Mouse (Mus musculus) spleen, postnatal 4 days (tissue): ENCODE results near the gene Bcl2l10.
"Not testable (repeated sequence)": the region's sequence is repeated elsewhere in the genome, so short reads cannot be mapped to it uniquely, and the experiment has no call there.

Source experiments
- DNase-seq, 2 experiments: peaks; one replicate each; pipeline ENCODE4 v3.0.0; 2022; ENCODE audit warnings: low spot score in 2 of 2

The Bcl2l10 gene

GRCm38 (mm10) chr9:75342433-75342832, 5.1 kb upstream of the Bcl2l10 start:
- DNase-seq, result no peak

GRCm38 (mm10) chr9:75348066-75348465, 508 bp downstream of the Bcl2l10 start:
- no peak for DNase-seq

- no peak for DNase-seq
Observed at GRCm38 (mm10) chr9:75348641-75349040, 1.1 kb downstream of the Bcl2l10 start.

GRCm38 (mm10) chr9:75353094-75353493, 5.5 kb downstream of the Bcl2l10 start:
- DNase-seq, result no peak

GRCm38 (mm10) chr9:75355783-75356182, 8.2 kb downstream of the Bcl2l10 start:
- no peak for DNase-seq

- no peak for DNase-seq
Observed at GRCm38 (mm10) chr9:75357087-75357654, 9.6 kb downstream of the Bcl2l10 start.

GRCm38 (mm10) chr9:75361699-75362098, 14.1 kb downstream of the Bcl2l10 start:
- peak; percentile 70 to 93 for DNase-seq

- no peak for DNase-seq
Observed at GRCm38 (mm10) chr9:75362201-75362600, 14.6 kb downstream of the Bcl2l10 start.

GRCm38 (mm10) chr9:75363001-75363400, 15.4 kb downstream of the Bcl2l10 start:
- DNase-seq, result no peak

- not testable (repeated sequence) for DNase-seq
Observed at GRCm38 (mm10) chr9:75363702-75364101, 16.1 kb downstream of the Bcl2l10 start.

- no peak for DNase-seq
Observed at GRCm38 (mm10) chr9:75365195-75365594, 17.6 kb downstream of the Bcl2l10 start.

GRCm38 (mm10) chr9:75366191-75366590, 18.6 kb downstream of the Bcl2l10 start:
- no peak for DNase-seq

- DNase-seq, result no peak
Observed at GRCm38 (mm10) chr9:75368779-75369178, 21.2 kb downstream of the Bcl2l10 start.

- DNase-seq, result no peak
Observed at GRCm38 (mm10) chr9:75375606-75376005, 28.0 kb downstream of the Bcl2l10 start.

GRCm38 (mm10) chr9:75376428-75376827, 28.9 kb downstream of the Bcl2l10 start:
- DNase-seq, result no peak

GRCm38 (mm10) chr9:75378774-75379173, 31.2 kb downstream of the Bcl2l10 start:
- DNase-seq, result no peak

GRCm38 (mm10) chr9:75382825-75383224, 35.3 kb downstream of the Bcl2l10 start:
- no peak for DNase-seq

GRCm38 (mm10) chr9:75383785-75384184, 36.2 kb downstream of the Bcl2l10 start:
- no peak for DNase-seq

- DNase-seq, result no peak
Observed at GRCm38 (mm10) chr9:75384337-75384962, 36.9 kb downstream of the Bcl2l10 start.

- no peak for DNase-seq
Observed at GRCm38 (mm10) chr9:75385218-75385974, 37.8 kb downstream of the Bcl2l10 start.

- DNase-seq, result no peak
Observed at GRCm38 (mm10) chr9:75393251-75393650, 45.7 kb downstream of the Bcl2l10 start.

- DNase-seq, result no peak
Observed at GRCm38 (mm10) chr9:75395971-75396370, 48.4 kb downstream of the Bcl2l10 start.

- no peak for DNase-seq
Observed at GRCm38 (mm10) chr9:75399069-75399468, 51.5 kb downstream of the Bcl2l10 start.
